Mouse (Mus musculus): ENCODE measurements around the gene Slc17a3.

DNA sequence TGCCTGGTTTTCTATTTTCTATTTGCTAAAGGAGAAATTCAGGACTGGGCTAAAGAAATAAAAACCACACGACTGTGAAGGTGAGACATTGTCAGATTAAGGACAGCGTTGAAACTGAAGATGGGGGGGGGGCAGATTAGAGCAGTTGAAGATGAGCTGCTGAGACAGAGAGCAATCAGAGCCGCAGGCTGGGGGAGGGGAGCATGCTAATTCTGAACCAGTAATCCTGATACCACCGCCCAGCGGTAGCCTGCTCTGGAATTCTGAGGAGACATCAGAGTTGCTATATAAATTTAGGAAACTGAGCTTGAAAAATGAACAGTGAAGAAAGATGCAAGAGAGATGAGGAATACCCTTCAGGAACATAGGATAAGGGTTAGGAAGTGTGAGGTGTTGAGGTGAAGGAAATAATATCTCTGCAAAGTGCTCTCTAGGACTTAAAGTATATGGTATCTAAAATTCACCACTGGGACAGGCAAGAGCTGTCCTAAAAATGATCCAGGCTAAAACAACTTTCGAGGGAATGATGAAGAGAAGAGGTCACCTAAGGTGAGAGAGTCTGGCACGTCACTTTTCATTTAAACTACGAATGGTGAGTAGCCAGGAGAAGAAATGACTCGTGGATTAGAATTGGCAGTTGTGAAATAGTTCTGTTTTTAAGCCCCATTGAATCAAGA, 53.5 kb downstream of the Slc17a3 start:
- TF ChIP-seq GATA1 (IDR thresholded peaks at IDR 0.05; ENCODE audit: borderline replicate concordance, low read length) (no peak), FLI1 (IDR thresholded peaks at IDR 0.05; ENCODE audit: low read length) (no peak)
